Mouse (Mus musculus) CH12.LX (cell line): Measurements from ENCODE around the gene Vkorc1l1. TPM values are rescaled to one million over a fixed set of nuclear protein-coding genes. Genes with fewer than 3 reads are reported as not detected.
A peak's percentile ranks its signal among the peaks of the same experiment; 100 is the strongest.

Experiments used
- DNase-seq: peaks from one replicate; pipeline ENCODE4 v3.0.0-alpha.2; 2013; ENCODE audit errors: extremely low read depth
- H3K27ac ChIP-seq: 2 replicates; pipeline ENCODE4 v1.5.1; 2012; ENCODE audit warnings: low read depth, mild to moderate bottlenecking, control low read depth, moderate library complexity; ENCODE audit not compliant: insufficient read depth
- H3K27me3 ChIP-seq: replicated peaks from 2 replicates; pipeline ENCODE3; 2012; ENCODE audit warnings: inconsistent platforms
- H3K36me3 ChIP-seq, 2 experiments: replicated peaks in 1 of 2; 2 replicates each; pipeline versions ENCODE3 to v1.6.1; 2012; ENCODE audit warnings: inconsistent platforms in 1 of 2, low read length in 1 of 2, mild to moderate bottlenecking in 1 of 2, mixed read lengths in 1 of 2, moderate library complexity in 1 of 2; ENCODE audit not compliant: control insufficient read depth in 1 of 2, insufficient read depth in 1 of 2
- H3K4me1 ChIP-seq, 2 experiments: 2 replicates each; pipeline ENCODE4 v1.6.1; 2012; ENCODE audit warnings: inconsistent platforms in 1 of 2, moderate library complexity in 1 of 2; ENCODE audit not compliant: insufficient read depth in 2 of 2, control insufficient read depth in 1 of 2
- H3K4me2 ChIP-seq: 2 replicates; pipeline ENCODE4 v1.6.1; 2012; ENCODE audit warnings: low read depth, mild to moderate bottlenecking, control low read depth; ENCODE audit not compliant: poor library complexity, insufficient read depth, severe bottlenecking
- H3K4me3 ChIP-seq, 3 experiments: fragments of 150-350 bp in 1 of 3; sonication (generic) in 1 of 3; replicated peaks in 1 of 3; 2 replicates each; pipeline versions ENCODE3 to v1.5.1; 2011 to 2012; ENCODE audit warnings: low read depth in 2 of 3, low read length in 2 of 3, mild to moderate bottlenecking in 2 of 3, moderate library complexity in 2 of 3, control low read depth in 1 of 3, improper control_type of control experiment in 1 of 3, inconsistent platforms in 1 of 3, mixed read lengths in 1 of 3; ENCODE audit not compliant: poor library complexity in 1 of 3
- H3K79me2 ChIP-seq: replicated peaks from 2 replicates; pipeline ENCODE4 v1.6.1; 2012; ENCODE audit warnings: mild to moderate bottlenecking, moderate library complexity; ENCODE audit not compliant: control insufficient read depth, poor library complexity, insufficient read depth, severe bottlenecking; ENCODE audit errors: extremely low read depth
- H3K9ac ChIP-seq: 2 replicates; pipeline ENCODE4 v1.6.1; 2012; ENCODE audit warnings: low read depth, mild to moderate bottlenecking, control low read depth, moderate library complexity; ENCODE audit not compliant: insufficient read depth
- H3K9me3 ChIP-seq: replicated peaks from 2 replicates; pipeline ENCODE3; 2012; ENCODE audit warnings: low read length, inconsistent platforms, mixed read lengths
- CHD2 ChIP-seq: IDR thresholded peaks from 2 replicates; pipeline ENCODE4 v1.6.1; 2011; ENCODE audit warnings: low read length, improper control_type of control experiment
- E2F4 ChIP-seq: IDR thresholded peaks from 2 replicates; pipeline ENCODE4 v1.6.1; 2011; ENCODE audit warnings: low read depth, low read length, improper control_type of control experiment; ENCODE audit not compliant: insufficient replicate concordance
- ELF1 ChIP-seq: IDR thresholded peaks from 2 replicates; pipeline ENCODE4 v1.6.1; 2014; ENCODE audit warnings: low read depth, mild to moderate bottlenecking, inconsistent platforms, low read length, improper control_type of control experiment
- MAFK ChIP-seq: IDR thresholded peaks from 2 replicates; pipeline ENCODE4 v1.6.1; 2011; ENCODE audit warnings: low read length, improper control_type of control experiment; ENCODE audit not compliant: insufficient replicate concordance
- MEF2A ChIP-seq: IDR thresholded peaks from 2 replicates; pipeline ENCODE4 v1.6.1; 2014; ENCODE audit warnings: low read depth, mild to moderate bottlenecking, inconsistent platforms, low read length, improper control_type of control experiment, borderline replicate concordance
- PAX5 ChIP-seq: IDR thresholded peaks from 2 replicates; pipeline ENCODE4 v1.6.1; 2012; ENCODE audit warnings: low read length, inconsistent platforms, mixed read lengths
- SIN3A ChIP-seq: IDR thresholded peaks from 2 replicates; pipeline ENCODE4 v1.6.1; 2012; ENCODE audit warnings: low read length, improper control_type of control experiment, inconsistent platforms
- USF2 ChIP-seq: conservative IDR thresholded peaks from 2 replicates; pipeline ENCODE4 v1.6.1; 2011; ENCODE audit warnings: low read depth, low read length, improper control_type of control experiment
- ZC3H11A ChIP-seq: IDR thresholded peaks from 2 replicates; pipeline ENCODE4 v1.6.1; 2012; ENCODE audit warnings: low read depth, mild to moderate bottlenecking, inconsistent platforms, low read length, improper control_type of control experiment
- dilution Hi-C: fragments of 300-500 bp; cut with MboI; formaldehyde crosslinking; loops from 2 replicates; pipeline ENCODE4 v1.14.3; 2020; ENCODE audit warnings: low sequenced_read_pairs; ENCODE audit not compliant: extremely low pct_unique_long_range_greater_than_20kb, extremely low pct_ligation_motif_present
- in situ Hi-C: fragments of 300-500 bp; cut with MboI; formaldehyde crosslinking; loops from 3 replicates; pipeline ENCODE4 v1.14.3; 2019; ENCODE audit warnings: low sequenced_read_pairs, low pct_ligation_motif_present, low pct_unique_long_range_greater_than_20kb, mixed read lengths
- polyA plus RNA-seq: library from polyadenylated mRNA; unstranded; fragments of >175 nt; gene quantifications from 2 replicates; pipeline ENCODE4 v1.2.1, GENCODE M21; 2012; ENCODE audit warnings: low read depth; ENCODE audit not compliant: insufficient read length
- total RNA-seq, 2 experiments: library from RNA; depleted of rRNA; stranded (reverse); fragments of 300-350 nt in 1 of 2; fragments of >200 nt in 1 of 2; gene quantifications; 2 replicates each; pipeline ENCODE4 v1.2.3; 2012 to 2014

Vkorc1l1 gene
- total and polyA plus RNA-seq, 3 experiments: 8.7 to 33.1 (median 31.4) TPM

GRCm38 (mm10) chr5:130031410-130032390 is 89.9 kb downstream of the Vkorc1l1 start:
- H3K36me3 ChIP-seq: peaks cover 10 to 48% of the 10 kb centered on the region in 2 experiments
- H3K4me2 ChIP-seq: no peak overlapping the region
- peaks cover 4% of the 10 kb centered on the region for H3K27me3 ChIP-seq
- H3K4me3 ChIP-seq: no peak overlapping the region
- no peak overlapping the region for H3K9ac ChIP-seq
- H3K79me2 ChIP-seq: peaks cover 14% of the 10 kb centered on the region; the same call in 1 of the 2 replicates
- no peak overlapping the region for H3K27ac ChIP-seq
- no peaks in the 10 kb centered on the region for H3K9me3 ChIP-seq
- in situ Hi-C loops (no loop called here), dilution Hi-C loops (no loop called here)
- peaks cover 8 to 34% of the 10 kb centered on the region in 2 experiments for H3K4me1 ChIP-seq
- no peak for DNase-seq
- no peak for TF ChIP-seq MEF2A
- TF ChIP-seq MAFK: peak; percentile 85
- no peak for TF ChIP-seq SIN3A
- TF ChIP-seq ZC3H11A: no peak
- TF ChIP-seq E2F4: no peak

DNA sequence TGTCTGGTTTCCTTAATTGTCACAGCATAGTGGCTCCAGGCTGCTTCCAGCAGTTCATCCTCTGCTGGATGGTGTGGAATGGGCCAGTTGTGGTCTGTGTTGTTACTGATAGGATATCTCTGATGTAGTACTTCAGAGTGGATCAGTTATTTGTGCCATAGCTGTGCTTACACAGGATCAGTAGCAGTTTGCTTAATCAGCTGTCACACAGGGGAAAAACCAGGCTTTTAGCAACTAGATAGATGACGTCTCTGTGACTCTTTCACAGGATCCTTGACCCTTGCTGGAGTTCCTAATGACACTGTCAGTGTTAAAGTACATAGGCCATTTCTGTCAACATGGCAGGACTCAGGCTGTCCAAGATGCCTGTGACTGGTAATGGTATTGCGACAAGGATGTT is 92.1 kb downstream of the Vkorc1l1 start:
- Histone ChIP-seq H3K27ac (no peak overlapping the region), H3K9ac (no peak overlapping the region), H3K4me1 (peaks cover 8 to 31% of the 10 kb centered on the region in 2 experiments), H3K79me2 (peaks cover 14% of the 10 kb centered on the region; the same call in 1 of the 2 replicates), H3K9me3 (no peaks in the 10 kb centered on the region), H3K4me2 (no peak overlapping the region), H3K27me3 (no peaks in the 10 kb centered on the region), H3K4me3 (no peak overlapping the region), H3K36me3 (peaks cover 23 to 64% of the 10 kb centered on the region in 2 experiments)
- no peak for DNase-seq
- TF ChIP-seq USF2 (no peak), E2F4 (no peak), MAFK (no peak), ELF1 (no peak), PAX5 (no peak), CHD2 (no peak)
- dilution Hi-C loops (no loop called here), in situ Hi-C loops (no loop called here)

Other genes starting within 250 kb of the Vkorc1l1 start
- gene Sept14, start 233.5 kb upstream of the Vkorc1l1 start, total RNA-seq (2012; rRNA removed): not detected in 2 replicates
- gene Sept14, start 233.5 kb upstream of the Vkorc1l1 start, total RNA-seq (2014; rRNA removed): not detected in 2 replicates
- gene Sept14, start 233.5 kb upstream of the Vkorc1l1 start, polyA plus RNA-seq: not detected in 2 replicates
- 134 and 136 TPM in 2 replicates for gene Mrps17, start 226.5 kb upstream of the Vkorc1l1 start, total RNA-seq (2012; rRNA removed)
- gene Mrps17, start 226.5 kb upstream of the Vkorc1l1 start, total RNA-seq (2014; rRNA removed): 156 and 159 TPM in 2 replicates
- 119 and 127 TPM in 2 replicates for gene Mrps17, start 226.5 kb upstream of the Vkorc1l1 start, polyA plus RNA-seq
- gene Nipsnap2, start 216.9 kb upstream of the Vkorc1l1 start, total RNA-seq (2012; rRNA removed): 24.3 and 30.4 TPM in 2 replicates
- gene Nipsnap2, start 216.9 kb upstream of the Vkorc1l1 start, total RNA-seq (2014; rRNA removed): 23.9 and 24.8 TPM in 2 replicates
- gene Nipsnap2, start 216.9 kb upstream of the Vkorc1l1 start, polyA plus RNA-seq: 18.3 TPM in 2 replicates
- 145 and 232 TPM in 2 replicates for gene Psph, start 154.5 kb upstream of the Vkorc1l1 start, total RNA-seq (2012; rRNA removed)
- gene Psph, start 154.5 kb upstream of the Vkorc1l1 start, total RNA-seq (2014; rRNA removed): 199 and 252 TPM in 2 replicates
- 128 and 139 TPM in 2 replicates for gene Psph, start 154.5 kb upstream of the Vkorc1l1 start, polyA plus RNA-seq
- 43.0 and 47.8 TPM in 2 replicates for gene Sumf2, start 95.0 kb upstream of the Vkorc1l1 start, total RNA-seq (2012; rRNA removed)
- gene Sumf2, start 95.0 kb upstream of the Vkorc1l1 start, total RNA-seq (2014; rRNA removed): 30.7 and 34.6 TPM in 2 replicates
- gene Sumf2, start 95.0 kb upstream of the Vkorc1l1 start, polyA plus RNA-seq: 39.7 and 50.3 TPM in 2 replicates
- 552 and 592 TPM in 2 replicates for gene Chchd2, start 54.5 kb upstream of the Vkorc1l1 start, total RNA-seq (2012; rRNA removed)
- 988 and 1,007 TPM in 2 replicates for gene Chchd2, start 54.5 kb upstream of the Vkorc1l1 start, total RNA-seq (2014; rRNA removed)
- 346 and 370 TPM in 2 replicates for gene Chchd2, start 54.5 kb upstream of the Vkorc1l1 start, polyA plus RNA-seq
- 4.5 and 5.4 TPM in 2 replicates for gene Zbed5, start 46.2 kb upstream of the Vkorc1l1 start, total RNA-seq (2012; rRNA removed)
- gene Zbed5, start 46.2 kb upstream of the Vkorc1l1 start, total RNA-seq (2014; rRNA removed): 6.4 and 7.4 TPM in 2 replicates
- gene Zbed5, start 46.2 kb upstream of the Vkorc1l1 start, polyA plus RNA-seq: 4.9 and 5.1 TPM in 2 replicates
- gene Phkg1, start 43.4 kb upstream of the Vkorc1l1 start, total RNA-seq (2012; rRNA removed): 0.21 and 0.25 TPM in 2 replicates
- gene Phkg1, start 43.4 kb upstream of the Vkorc1l1 start, total RNA-seq (2014; rRNA removed): 0.23 TPM in 1 of 2 replicates, not detected in the other
- 0.16 and 0.61 TPM in 2 replicates for gene Phkg1, start 43.4 kb upstream of the Vkorc1l1 start, polyA plus RNA-seq
- gene Nupr1l, start 33.4 kb upstream of the Vkorc1l1 start, total RNA-seq (2012; rRNA removed): 0.46 and 0.68 TPM in 2 replicates
- gene Nupr1l, start 33.4 kb upstream of the Vkorc1l1 start, total RNA-seq (2014; rRNA removed): 0.46 TPM in 1 of 2 replicates, not detected in the other
- gene Nupr1l, start 33.4 kb upstream of the Vkorc1l1 start, polyA plus RNA-seq: not detected in 2 replicates
- 180 and 187 TPM in 2 replicates for gene Gusb, start 61.1 kb downstream of the Vkorc1l1 start, total RNA-seq (2012; rRNA removed)
- gene Gusb, start 61.1 kb downstream of the Vkorc1l1 start, total RNA-seq (2014; rRNA removed): 72.4 and 73.4 TPM in 2 replicates
- gene Gusb, start 61.1 kb downstream of the Vkorc1l1 start, polyA plus RNA-seq: 200 and 210 TPM in 2 replicates
- gene Asl, start 87.3 kb downstream of the Vkorc1l1 start, total RNA-seq (2012; rRNA removed): 54.4 and 70.4 TPM in 2 replicates
- 44.8 and 45.3 TPM in 2 replicates for gene Asl, start 87.3 kb downstream of the Vkorc1l1 start, total RNA-seq (2014; rRNA removed)
- 60.1 and 61.0 TPM in 2 replicates for gene Asl, start 87.3 kb downstream of the Vkorc1l1 start, polyA plus RNA-seq
- 42.3 and 50.2 TPM in 2 replicates for gene Crcp, start 87.3 kb downstream of the Vkorc1l1 start, total RNA-seq (2012; rRNA removed)
- 57.1 and 58.3 TPM in 2 replicates for gene Crcp, start 87.3 kb downstream of the Vkorc1l1 start, total RNA-seq (2014; rRNA removed)
- 63.2 and 73.6 TPM in 2 replicates for gene Crcp, start 87.3 kb downstream of the Vkorc1l1 start, polyA plus RNA-seq
- 36.8 and 45.5 TPM in 2 replicates for gene Tpst1, start 131.4 kb downstream of the Vkorc1l1 start, total RNA-seq (2012; rRNA removed)
- gene Tpst1, start 131.4 kb downstream of the Vkorc1l1 start, total RNA-seq (2014; rRNA removed): 49.9 and 52.5 TPM in 2 replicates
- 43.2 and 50.4 TPM in 2 replicates for gene Tpst1, start 131.4 kb downstream of the Vkorc1l1 start, polyA plus RNA-seq
- gene Kctd7, start 202.9 kb downstream of the Vkorc1l1 start, total RNA-seq (2012; rRNA removed): 3.7 and 4.3 TPM in 2 replicates
- gene Kctd7, start 202.9 kb downstream of the Vkorc1l1 start, total RNA-seq (2014; rRNA removed): 2.8 and 3.3 TPM in 2 replicates
- 2.6 and 2.8 TPM in 2 replicates for gene Kctd7, start 202.9 kb downstream of the Vkorc1l1 start, polyA plus RNA-seq
- 26.4 and 26.7 TPM in 2 replicates for gene Rabgef1, start 229.8 kb downstream of the Vkorc1l1 start, total RNA-seq (2012; rRNA removed)
- gene Rabgef1, start 229.8 kb downstream of the Vkorc1l1 start, total RNA-seq (2014; rRNA removed): 19.3 and 20.1 TPM in 2 replicates
- gene Rabgef1, start 229.8 kb downstream of the Vkorc1l1 start, polyA plus RNA-seq: 31.6 and 34.4 TPM in 2 replicates